Mouse (Mus musculus): Measurements from ENCODE around the gene Zfp52.

Zfp52 gene

DNA sequence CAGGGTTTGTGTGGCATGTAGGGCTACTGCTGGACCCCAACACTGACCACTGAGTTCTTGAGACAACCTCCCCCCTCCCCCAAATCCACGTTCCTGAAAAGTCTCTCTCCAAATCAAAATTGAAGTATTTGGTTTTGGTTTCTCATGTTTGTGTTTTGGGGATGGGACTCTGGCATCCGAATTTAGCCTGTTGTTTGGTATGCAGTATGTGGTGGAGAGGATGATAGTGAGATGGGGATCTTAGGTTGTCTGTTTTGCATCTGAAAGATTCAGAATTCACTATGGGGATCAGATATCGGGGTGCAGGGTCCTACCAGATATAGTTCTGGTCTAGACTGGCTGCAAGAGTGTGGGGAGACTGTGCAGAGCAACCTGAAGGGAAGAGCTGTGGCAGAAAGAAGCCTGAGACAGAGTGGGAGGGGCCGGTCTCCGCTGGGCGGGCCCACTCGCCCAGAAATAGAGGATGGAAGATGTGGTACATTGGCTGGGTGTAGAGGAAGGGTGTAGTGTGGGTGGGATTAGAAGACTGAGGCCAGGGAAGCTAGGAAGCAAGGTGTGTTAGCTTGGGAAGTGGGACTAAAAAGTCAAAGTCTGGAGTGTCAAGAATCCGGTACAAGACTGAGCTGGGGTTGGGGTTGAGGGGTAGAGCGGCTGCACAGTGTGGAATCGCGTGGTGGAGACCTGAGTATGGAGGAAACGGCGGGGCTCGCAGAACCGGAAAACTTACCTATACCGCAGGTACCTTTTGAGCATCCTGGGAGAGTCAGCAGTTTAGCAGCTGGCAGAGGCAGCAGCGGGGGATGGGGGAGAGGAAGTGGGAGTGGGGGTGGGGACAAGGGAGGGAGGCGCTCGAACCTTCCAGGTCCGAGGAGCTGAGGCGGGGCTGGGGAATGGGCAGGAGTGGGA is at the start of gene Zfp52:
Gene Zfp52 (plus strand): TSS at position 444 of the 906 bp plus-strand sequence.
- peak; percentile 60 for DNase-seq (ENCODE audit: low spot score)

DNA sequence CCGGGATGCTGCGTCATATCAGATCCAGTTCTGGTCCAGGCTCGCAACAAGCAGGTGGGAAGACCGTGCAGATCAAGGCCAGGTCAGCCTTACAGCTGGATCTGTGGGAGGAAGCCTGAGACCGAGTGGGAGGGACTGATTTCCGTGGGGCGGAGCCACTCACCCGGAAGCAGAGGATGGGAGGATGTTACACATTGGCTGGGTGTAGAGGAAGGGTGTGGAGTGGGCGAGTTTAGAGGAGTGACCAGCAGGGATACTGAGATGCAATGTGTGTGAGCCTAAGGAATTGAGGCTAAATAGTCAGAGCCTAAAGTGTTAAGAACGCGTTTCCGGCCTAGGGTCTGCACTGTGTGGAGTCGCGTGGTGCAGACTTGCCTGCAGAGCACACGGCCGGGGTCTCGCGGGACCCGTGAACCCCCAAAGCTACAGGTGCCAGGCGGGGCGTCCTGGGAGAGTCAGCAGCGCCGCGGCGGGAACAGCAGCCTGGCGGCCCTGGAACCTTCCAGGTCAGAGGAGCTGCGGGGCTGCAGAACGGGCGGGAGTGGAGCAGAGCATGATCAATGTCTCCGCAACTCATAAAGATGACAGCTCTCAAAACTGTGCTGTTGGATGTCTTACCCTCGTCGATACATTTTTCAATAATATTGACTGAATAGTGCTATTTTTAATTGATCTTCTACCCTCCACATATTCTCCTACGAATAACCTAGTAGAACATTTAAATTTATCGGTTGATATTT is 46.4 kb upstream of the Zfp52 start, which contains the start of gene Zfp53:
Gene Zfp53 (plus strand): TSS at position 239 of the 740 bp plus-strand sequence.
- DNase-seq (ENCODE audit: low spot score), result peak; percentile 85

- peak; percentile 15 for DNase-seq (ENCODE audit: low spot score)
These were observed 45.8 kb upstream of the Zfp52 start for GRCm38 (mm10) chr17:21489500-21490001.

- DNase-seq (ENCODE audit: low spot score), result no peak
These were observed 34.0 kb upstream of the Zfp52 start for GRCm38 (mm10) chr17:21501365-21501764.

DNA sequence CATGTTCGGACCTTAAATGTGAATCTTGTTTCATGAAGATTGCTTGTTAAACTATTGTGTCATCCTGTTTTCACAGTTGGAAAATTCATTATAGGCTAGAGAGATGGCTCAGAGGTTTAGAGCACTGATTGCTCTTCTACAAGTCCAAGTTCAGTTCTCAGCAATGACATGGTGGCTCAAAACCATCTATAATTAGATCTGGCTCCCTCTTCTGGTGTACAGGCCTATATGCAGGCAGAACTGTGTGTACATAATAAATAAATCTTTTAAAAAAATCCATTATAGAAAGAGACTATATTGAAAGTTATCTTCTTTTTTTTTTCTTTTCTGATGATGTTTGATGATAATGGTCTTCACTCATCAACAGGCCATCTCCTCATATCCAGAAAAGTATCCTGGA is 30.8 kb upstream of the Zfp52 start:
- no peak for DNase-seq (ENCODE audit: low spot score)

- no peak for DNase-seq (ENCODE audit: low spot score)
These were observed 29.1 kb upstream of the Zfp52 start for GRCm38 (mm10) chr17:21506258-21506657.

DNA sequence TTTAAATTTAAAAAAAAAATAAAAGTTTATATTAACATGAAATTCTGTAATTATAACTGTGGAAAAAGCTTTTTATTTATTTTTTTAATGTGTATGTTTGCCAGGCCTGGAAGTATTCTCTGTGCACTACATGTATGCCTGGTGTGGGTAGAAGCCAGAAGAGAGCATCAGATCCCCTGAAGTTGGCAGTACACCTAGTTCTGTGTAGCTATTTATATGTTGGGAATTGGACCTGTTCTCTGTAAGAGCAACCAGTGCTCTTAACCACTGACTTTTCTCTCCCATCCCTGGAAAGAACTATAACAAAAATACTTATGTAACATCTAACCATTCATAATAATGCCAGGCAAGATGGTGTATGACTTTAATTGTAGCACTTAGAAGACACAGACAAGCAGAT is 25.6 kb upstream of the Zfp52 start:
- DNase-seq (ENCODE audit: low spot score), result no peak

DNA sequence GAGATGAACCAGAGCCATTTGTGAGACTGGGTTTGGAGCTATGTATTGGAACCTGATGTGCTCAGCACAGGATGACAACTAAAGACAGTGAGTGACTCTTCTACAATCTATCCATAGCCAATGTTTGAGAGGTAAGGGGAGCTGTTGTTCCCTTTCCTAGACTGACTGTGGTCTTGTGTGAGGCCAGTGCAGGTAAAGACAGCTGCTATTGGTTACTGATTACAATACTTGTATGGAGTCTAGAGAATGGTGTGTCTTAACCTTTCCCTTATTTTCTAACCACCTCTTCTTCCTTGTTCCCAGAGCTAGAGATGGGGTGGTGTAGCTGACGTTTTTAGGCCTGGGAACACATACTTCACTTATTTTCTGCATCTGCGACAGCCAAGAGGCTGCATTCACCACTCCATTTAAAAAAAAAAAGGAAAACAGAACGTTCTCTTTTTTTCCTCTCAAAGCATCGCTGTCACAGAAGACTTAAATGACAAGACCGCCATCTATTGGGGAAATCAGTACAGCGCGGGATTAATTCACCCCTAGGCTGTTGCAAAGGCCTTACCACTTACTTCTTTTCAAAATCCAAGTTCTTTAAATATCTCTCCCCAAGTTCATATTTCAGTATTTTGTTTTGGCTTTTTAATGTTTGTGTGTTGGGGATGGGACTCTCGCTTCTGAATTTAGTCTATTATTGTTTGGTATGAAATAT is 19.8 kb upstream of the Zfp52 start:
- peak; percentile 91 for DNase-seq (ENCODE audit: low spot score)

GRCm38 (mm10) chr17:21516201-21517129 is 18.9 kb upstream of the Zfp52 start:
- peak; percentile 77 for DNase-seq (ENCODE audit: low spot score)

GRCm38 (mm10) chr17:21517130-21517671 is 18.1 kb upstream of the Zfp52 start:
- DNase-seq (ENCODE audit: low spot score), result no peak

DNA sequence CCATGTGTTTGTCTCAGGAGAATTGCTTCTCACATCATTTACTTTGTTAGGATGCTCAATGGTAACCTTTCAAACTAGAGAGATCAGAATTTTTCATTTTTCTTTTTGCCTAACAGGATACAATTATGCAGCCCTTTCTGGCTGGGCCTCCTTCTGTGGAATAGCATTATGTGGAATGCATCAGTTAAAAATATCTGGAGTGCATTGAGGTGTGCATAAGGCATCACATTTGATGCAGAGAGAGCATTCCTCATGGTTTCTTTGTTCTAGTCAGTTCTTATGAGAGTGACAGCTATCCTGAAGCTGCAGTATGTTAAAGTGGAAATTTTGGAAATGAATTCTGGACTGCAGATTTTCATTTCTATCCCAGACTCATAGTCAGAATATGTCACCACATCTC is 9.1 kb upstream of the Zfp52 start:
- DNase-seq (ENCODE audit: low spot score), result no peak

DNA sequence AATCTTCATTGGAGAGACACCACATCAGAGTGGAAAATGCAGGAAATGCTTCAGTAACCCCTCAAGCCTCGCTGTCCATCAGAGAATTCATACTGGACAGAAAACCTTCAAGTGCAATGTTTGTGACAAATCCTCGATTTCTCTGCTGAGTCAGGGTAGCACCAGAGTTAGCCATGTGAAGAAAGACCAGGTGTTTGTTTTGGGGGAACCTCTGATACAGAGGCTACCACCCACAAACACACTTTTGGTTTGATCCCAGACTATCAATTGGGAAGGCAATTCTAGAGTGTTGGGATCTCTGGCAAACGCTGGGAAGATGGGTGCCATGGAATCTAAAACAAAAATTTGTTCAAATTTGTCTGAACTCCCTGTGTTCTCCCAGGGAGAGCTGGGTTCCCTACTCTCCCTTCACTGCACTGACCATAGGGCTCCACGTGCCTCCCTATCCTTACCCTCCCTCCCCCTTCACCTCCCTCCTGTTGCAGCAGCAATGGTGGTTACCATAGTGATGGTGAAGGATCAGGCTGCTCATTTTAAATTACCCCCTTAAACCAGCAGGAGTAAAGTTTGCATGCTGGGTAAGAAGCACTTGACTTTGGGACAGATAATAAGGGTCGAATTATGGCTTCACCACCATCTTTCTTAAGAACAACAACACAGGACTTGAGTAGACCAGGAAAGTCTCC is 4.6 kb upstream of the Zfp52 start:
- DNase-seq (ENCODE audit: low spot score), result no peak

DNA sequence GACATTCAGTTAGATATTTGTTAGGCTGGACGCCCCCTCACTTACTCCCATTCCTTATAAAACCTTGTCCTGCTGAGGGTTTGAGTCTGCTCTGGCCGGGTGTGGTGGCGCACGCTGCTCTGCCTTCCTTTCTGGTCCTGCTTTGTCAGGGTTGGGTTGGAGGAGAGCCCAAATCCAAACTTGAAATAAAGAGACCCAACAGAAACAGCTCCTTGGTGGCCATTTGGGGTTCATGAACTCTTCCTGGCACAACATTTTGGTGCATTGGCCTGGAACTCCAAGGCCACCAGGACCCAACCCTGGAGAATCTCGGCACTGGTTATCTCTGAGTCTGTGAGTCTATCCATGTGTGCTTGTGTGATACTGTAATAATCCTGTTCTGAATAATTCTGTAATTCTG is 3.7 kb upstream of the Zfp52 start:
- DNase-seq (ENCODE audit: low spot score), result no peak

- DNase-seq (ENCODE audit: low spot score), result peak; percentile 80
These were observed 3.0 kb upstream of the Zfp52 start for GRCm38 (mm10) chr17:21532101-21532951.

DNA sequence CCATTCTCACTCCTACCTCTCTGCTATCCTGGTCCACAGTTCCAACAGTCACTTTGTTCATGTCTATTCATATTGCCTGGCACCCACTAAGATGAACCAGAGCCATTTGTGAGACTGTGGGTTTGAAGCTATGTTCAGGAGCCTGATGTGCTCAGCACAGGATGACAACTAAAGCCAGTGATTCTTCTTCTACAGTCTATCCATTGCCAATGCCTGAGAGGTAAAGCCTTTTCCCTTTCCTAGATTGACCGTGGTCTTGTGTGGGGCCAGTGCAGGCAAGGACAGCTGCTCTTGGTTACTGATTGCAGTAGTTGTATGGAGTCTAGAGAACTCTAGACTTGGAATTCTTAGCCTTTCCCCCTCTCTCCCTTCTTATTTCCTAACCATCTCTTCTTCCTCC is 1.4 kb upstream of the Zfp52 start:
- no peak for DNase-seq (ENCODE audit: low spot score)

DNA sequence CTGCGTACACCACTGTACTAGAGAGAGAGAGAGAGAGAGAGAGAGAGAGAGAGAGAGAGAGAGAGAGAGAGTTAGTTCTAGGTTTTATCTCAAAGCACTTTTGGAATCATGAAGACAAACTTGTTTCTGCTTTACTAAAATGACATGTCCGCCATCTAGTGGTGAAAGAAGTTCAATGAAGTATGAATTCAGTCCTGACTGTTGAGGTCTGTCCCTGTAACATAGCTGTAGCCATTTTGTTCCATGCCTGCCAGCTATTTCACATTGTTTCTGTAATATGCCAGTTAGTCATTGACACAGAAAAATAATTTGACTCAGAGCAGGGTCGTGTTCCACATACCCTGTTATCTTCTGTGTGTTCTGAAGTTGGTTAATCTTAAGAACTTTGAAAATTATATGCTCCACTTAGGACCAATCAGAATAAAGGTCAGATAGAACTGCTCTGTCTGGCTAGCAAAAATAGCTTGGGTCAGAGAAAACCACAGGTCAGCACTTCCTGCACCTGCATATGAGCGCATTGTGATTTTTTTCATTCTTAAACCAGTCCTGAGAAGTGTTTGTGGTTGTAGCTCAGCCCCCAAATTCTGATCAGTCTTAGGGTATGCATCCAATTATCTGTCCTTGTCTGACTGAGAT is 761 bp upstream of the Zfp52 start:
- DNase-seq (ENCODE audit: low spot score), result peak; percentile 91

DNA sequence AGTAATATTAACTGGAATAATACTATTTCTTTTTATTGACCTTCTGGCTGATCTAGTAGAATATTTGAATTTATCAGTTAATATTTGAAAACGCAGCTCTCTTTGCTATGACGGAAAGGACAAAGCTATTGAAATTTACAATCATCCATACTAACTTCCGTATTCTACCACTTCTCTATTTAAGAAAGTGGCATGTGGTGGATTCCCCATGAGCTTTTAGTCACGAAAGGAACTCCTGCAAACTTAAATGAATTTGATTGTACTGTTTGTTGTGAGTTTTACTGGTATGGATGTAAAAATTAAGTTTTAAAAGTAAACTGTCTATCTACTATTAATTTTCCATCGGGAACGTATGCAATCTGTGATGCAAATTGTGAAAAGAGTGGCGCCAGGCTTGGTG is 757 bp downstream of the Zfp52 start:
- DNase-seq (ENCODE audit: low spot score), result no peak

DNA sequence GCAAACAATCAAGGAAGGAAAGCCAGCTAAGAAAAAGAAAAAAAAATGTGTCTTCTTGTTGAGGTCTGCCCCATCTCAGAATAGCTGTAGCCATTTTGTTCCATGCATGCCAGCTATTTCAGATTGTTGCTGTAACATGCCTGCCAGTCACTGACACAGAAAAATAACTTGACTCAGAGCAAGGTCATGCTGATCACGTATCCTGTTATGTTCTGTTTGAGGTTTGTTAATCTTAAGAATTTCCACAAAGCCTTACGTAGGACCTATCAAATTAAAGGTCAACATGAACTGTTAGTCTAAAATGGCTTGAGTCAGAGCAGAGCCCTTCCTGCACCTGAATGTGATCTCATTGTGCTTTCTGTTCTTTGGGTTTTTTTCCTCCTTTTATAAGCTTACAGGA is 1.3 kb downstream of the Zfp52 start:
- DNase-seq (ENCODE audit: low spot score), result no peak

GRCm38 (mm10) chr17:21557831-21558230 is 22.5 kb downstream of the Zfp52 start:
- no peak for DNase-seq (ENCODE audit: low spot score)
